Mouse (Mus musculus): ENCODE results near the gene Syngap1.

Gene Syngap1

DNA sequence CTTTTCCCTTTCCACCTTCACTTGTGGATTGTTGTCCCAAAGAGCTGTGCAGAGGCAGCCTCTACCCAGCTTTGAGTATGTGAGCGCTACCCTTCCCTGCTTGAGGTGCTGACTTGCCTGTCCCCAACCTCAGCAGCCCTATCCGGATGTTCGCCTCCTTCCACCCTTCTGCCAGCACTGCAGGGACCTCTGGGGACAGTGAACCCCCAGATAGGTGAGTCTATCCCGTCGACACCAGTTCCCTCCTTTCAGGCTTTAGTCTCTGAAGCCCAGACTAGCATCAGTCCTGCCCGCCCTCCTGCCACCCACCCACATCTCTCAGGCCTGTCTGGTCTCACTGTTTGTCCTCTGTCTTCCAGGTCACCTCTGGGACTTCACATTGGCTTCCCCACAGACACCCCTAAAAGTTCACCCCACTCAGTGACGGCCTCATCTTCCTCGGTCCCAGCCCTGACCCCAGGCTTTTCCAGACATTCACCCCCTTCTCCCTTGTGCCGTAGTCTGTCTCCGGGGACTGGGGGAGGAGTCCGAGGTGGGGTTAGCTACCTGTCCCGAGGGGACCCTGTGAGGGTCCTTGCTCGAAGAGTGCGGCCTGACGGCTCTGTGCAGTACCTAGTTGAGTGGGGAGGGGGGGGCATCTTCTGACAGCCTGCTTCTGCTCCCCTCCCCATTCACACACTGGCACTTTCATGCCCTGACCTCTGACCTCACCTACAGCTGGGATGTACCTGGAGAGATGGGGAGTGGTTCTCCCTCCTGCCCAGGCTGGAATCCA, 3.9 kb upstream of the Syngap1 start:
- DNase-seq (ENCODE audit: low spot score in 2 of 2), result no peak

DNA sequence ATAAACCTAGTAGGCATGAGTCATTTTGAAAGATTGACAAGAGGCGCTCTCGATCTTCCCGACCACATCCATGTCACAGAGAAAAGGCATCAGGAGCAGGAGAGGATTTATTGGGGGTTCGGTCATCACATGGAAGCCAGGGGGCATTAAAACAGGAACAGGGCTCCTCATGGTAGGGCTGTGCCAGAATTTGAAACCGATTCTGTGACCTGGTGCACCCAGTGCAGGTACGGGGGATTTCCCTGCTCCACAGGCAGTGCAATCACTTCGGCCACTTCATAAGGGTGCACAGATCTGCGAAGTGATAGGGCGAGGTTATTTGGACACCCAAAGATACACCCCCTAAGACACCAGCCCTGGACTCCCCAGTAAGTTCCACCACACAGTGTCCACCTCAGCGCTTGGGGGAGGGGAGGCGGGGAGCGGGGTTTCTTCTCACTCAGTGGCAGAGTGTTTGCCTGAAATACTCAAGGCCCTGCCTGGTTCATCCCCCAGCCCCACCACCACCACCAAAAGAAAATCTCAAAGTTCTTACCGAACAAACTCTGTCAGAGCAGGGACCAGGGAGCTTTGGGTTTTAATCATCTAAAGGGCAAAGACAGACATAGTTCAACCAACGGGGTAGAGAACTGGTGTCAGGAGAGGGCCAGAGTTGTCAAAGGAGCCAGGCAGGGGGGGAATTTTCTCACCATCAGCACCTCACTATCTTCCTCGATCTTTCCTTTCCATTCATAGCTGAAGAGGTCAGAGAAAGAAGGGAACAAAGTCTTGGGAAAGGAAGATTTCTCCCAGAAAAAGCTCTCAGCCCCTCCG, 3.0 kb upstream of the Syngap1 start:
- no peak for DNase-seq (ENCODE audit: low spot score in 2 of 2)

DNA sequence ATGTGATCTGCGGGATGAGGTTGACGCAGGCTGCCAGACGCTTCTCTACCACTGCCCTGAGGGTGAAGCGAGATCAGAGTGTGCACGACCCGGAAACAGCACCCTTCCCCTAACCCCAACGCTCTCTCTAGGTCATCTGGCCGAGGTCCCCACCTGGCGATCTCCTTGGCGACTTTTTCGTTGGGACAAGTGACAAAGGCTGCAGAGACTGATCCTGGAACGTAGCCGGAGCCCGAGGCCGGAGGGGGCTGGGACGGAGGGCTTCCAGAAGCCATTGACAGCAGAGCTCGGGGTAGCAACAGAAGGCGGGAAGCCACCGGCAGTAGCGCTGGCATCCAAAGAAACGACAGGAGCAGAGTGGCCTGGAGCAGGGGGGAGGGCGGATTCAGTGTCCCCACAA, 2.3 kb upstream of the Syngap1 start:
- no peak for DNase-seq (ENCODE audit: low spot score in 2 of 2)

DNA sequence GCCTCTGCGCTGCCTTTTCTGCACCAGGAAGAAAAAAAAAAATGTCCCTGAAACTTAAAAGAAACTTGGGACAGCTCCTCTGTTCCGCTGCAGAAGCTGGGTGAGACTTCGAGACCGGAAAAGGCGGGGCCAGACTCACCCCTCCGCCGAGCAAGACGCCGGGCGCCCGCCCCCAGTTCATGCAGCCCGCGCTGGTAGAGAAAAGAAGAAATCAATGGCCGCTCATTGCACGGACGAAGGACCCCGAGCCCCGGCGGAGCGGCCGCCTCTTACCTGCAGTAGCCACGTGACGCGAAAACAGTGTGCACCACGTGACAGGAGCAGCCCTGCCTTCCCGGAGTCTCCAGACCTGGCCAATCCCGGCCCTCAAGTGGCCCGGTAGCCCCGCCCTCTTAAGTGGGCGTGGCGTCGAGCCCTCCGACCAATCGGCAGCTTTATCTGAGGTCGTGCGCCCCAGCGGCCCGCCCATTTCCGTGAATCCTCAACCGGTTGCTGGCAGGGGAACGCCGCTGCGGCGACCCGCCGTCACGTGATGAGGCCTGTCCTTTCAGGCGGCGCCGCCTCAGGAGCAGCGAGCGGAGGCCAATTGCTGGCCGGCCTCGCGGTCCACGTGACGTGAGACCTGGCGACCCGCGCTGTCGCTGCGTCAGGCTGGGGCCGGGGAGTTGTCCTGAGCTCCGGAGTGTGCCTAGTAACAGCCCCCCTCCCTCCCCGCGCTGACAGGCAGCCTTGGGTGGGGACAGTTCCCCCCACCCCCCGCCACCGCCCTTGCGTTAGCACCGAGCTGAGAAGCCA, 1.7 kb upstream of the Syngap1 start, which contains the start of gene Cuta:
Gene Cuta (minus strand): TSS at position 392 of the 795 bp plus-strand sequence.
- DNase-seq (ENCODE audit: low spot score in 2 of 2), result peak; percentile 100

DNA sequence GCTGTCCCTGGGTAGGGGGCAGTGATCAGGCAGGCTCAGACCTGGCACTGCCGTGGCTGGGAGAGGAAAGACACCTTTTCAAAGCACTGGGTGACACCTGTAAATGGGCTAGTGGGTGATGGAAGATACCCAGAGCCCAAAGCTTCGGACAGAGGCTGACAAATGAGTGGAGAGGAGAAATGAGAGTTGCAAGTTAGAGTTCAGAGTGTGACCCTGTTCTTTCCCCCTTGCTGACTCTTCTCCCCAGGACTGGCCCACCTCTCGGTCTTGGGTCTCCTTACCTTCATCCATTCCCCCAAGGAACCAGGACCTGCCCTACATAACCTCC, 1.1 kb upstream of the Syngap1 start:
- no peak for DNase-seq (ENCODE audit: low spot score in 2 of 2)

DNA sequence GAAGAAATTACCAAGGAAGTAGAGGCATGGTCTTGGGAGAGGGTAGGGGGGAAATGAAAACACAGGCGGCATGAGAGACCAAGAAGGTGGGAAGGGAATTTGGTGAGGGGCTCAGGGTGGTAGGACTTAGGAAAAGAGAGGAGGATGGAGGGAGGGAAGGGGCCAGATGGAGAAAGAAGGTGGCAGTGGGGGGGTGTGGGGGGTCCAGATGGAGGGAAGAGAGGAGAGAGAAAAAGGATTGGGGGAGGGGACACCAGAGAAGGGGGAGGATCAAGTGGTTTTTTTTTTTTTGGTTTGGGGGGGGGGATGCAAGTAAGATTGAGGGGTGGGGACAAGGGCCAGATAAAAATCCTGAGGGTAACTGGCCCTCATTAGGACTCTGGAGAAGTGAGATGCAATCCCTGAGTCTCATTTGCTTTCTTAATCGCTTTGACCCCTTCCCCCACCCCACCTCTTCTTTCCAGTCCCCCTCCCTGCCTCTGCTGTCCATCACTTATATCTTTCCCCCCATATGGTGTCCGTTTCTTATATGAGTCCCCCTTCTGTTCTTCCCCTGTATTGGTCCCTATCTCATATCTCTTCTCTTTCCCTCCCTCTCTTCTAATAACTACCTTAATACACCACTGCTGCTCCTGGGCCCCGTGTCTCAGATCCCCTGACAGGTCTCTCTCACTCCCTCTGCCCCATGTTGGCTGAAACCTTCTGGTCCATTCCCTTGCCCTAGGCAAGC, 953 bp downstream of the Syngap1 start:
- no peak for DNase-seq (ENCODE audit: low spot score in 2 of 2)

DNA sequence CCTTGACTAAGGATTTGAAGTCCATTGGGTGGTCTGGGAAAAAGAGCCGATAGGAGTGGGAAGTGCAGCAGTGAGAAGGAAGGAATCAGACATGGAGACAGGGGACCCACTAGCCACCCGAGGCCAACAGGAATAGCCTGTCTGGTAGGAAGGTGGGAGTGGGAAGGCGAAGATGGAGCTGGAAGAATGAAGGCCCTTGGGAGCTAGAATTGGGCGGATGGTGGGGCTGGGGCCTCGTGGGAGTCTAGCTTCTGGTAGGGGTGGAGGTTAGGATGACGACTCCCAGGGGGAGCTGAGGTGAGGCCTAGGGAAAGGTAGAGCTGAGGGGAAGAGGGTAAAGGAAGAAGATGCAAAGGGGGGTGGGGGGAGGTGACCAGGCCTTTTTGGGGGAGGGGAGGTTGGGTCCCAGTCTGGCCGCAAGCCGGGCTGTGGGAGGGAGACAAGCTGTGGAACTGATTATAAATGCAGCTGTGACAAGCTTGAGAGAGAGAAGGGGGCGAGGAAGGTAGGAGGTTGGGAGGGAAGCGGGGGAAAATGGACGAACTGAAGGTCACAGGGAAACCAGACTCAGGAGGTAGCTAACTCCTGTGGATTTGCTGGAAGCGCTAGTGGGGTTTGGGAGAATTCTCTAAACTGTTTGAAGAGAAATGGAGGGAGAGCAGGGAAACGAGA, 4.9 kb downstream of the Syngap1 start:
- no peak for DNase-seq (ENCODE audit: low spot score in 2 of 2)

DNA sequence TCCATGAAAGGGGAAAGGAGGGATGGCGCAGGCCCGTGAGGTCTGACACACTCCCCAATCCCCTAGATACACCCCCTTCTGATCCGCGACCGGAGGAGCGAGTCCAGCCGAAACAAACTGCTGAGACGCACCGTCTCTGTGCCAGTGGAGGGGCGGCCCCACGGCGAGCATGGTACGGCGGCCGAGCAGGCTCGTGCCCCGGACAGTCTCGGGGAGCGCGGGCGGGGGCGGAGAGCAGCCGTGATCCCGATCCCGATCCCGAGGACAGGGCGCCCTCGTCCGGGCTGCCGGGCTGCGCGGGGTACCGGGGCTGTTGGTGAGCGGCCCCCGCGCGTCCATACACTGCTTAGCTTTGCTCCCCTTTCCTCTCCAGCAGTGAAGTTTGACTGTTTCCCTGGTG, 5.5 kb downstream of the Syngap1 start:
- peak; percentile 56 to 76 for DNase-seq (ENCODE audit: low spot score in 2 of 2)

DNA sequence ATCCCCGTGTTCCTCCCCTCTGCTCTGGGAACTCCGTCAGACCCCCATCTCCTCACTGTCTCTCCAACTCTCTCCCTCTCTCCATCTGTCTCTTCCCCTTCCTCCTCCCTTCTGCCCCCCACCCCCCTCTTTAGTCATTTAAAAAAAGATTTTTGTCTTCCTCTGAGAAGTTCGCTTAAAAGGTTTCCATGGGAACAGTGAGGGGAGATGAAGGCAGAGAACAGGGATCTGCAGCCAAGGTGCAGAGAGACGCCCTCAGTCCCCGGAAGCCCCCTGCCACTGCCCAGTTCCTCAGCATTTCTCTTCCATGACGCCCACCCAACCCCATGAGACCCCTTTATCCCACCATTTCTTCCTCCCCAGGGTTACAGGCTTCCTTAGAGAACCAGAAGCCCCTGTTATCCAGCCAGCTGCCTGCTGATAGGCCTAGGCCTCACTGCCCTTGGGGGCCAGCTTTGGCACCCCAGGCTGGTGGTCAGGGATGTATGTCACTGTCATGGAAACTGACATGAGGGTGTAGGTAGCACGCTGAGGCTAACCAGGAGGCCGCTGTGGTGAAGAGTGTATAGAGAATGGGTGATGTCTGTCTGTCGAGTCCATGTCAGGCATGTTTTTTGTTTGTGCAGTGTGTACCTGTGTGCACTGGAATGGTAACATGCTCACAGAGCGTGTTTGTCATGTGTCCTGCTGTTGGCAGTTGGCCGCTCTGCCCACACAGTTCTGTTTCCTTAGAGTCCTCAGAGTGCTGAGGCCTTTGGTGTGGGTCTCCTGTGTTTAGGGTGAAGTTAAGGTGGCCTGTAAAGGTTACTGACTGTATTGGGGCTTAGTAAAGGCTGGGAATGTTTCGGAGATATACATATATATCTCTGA, 6.4 kb downstream of the Syngap1 start:
- DNase-seq (ENCODE audit: low spot score in 2 of 2), result no peak

DNA sequence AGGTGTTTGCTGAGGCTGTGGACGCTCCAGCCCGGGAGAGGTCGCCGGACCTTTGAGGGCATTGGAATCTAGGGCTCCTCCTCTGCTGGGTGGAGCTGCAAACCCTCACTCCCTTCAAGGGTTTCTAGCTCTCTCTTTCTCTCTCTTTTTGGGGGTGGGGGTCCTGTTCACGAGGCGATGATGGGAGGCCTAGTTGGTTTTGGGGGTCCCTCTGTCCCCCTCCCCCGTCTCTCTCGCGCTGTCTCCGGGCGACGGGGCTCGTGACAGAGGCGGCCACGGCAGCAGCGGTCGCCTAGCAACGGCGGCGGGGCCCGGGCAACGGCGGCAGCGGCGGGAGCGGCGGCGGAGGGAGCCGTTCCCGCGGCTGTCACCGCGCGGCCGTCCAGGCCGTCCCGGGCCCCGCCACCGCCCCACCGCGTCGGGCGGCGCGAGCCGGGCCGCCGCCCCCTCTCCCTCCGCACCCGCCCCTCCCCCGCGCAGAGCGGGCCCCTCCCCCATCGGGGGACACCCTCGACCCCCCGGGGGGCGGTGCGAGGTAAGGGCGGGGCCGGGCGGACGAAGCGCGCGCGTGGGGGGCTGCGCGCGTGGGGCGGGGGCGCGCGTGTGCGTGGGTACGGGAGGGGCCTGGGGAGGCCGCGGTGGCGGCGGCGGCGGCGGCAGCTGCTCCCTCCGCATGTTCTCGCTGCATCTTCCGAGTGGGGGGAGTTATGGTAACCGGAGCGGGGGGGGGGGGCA, 7.4 kb downstream of the Syngap1 start:
- DNase-seq (ENCODE audit: low spot score in 2 of 2), result no peak

DNA sequence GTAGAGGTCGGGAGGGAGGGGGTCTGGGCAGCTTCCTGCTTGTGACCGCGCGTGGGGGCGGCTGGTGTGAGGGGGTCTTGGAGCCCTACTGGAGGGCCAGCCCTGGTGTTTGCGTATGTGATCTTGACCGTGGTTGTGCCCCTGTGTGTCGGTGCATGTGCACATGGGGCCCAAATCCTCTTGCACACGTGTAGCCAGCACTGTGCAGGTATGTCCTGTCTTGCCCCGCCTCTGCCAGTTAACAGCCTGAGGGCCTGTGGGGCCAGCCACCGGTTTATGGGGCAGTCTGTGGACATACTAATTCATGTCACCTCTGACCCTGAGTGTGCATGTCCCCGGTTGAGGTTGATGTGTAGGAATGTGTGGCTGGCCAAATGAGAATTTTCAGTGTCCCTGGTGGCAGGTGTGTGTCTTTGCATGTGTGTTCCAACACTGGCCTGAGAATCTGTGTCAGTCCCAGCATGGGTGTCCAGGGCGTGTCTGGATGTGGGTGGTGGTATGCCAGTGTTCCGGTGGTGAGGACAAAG, 8.1 kb downstream of the Syngap1 start:
- DNase-seq (ENCODE audit: low spot score in 2 of 2), result no peak

DNA sequence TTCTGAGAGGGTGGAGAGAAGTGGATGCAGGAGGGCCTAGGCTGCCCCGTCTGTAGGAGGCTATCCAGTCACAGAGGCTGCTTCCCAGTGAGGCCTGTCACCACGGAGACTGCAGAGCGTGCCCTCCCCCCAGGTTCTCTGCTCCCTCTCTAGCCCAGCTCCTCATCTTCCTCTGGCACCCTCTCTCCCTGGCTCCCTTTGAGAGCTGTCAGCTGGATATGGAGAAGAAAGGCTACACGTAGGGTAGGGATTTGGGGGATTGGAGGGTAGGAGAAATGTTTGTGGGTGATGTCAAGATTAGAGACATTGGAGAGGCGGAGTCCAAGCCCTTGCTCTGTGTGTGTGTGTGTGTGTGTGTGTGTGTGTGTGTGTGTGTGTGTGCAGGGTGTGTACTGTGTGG, 8.8 kb downstream of the Syngap1 start:
- no peak for DNase-seq (ENCODE audit: low spot score in 2 of 2)

DNA sequence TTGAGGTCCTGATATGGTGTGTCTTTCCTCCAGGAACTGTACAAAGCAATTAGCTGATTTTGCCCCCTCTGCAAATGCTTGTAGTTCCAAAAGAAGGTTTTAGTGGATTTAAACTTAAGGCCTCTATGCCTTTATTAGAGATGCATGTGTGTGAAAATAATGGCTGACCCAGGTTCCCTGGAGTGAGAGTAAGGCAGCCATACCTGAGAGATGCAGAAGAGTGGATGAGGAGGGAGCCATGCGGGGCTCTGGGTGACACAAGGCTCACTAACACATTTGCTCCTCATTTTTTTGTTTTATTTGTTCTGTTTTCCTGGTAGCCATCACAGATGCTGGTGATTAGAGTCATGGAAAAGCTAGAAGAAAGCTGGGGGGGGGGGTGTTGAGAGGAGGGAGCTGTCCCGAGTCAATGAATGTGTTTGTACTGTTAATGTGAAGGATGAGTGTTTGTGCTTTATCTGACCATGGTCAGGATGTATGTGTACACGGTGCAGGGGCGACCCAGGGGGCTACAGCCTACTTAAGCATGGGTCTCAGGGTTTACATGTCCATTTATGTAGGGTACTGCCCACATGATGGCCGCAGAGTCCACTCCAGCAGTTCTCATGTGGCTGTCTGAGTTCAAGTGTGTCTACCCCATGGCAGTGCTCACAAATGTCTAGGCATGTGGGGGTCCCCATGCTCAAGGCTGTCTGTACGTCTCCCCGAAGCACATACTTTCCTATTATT, 9.7 kb downstream of the Syngap1 start:
- no peak for DNase-seq (ENCODE audit: low spot score in 2 of 2)

DNA sequence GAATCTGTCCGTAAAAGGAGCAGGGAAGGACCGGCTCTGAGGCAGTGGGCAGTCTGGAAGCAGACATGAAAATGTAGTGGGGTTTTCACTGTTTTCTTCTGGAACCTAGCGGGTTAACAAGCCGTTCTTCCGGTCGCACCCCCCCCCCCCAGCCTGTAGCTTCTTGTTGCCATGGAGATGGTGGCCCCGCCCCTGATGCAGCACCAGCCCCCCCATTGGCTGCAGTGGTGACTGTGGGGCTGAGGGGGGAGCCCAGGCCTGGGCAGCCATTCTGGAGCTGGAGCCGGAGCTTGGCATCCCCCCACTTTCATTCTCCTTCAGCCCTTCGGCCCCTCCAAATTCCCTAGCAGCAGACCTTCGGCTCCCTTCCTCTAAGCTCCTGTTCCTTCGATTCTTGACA, 10.4 kb downstream of the Syngap1 start:
- DNase-seq (ENCODE audit: low spot score in 2 of 2), result peak; percentile 76 to 80

DNA sequence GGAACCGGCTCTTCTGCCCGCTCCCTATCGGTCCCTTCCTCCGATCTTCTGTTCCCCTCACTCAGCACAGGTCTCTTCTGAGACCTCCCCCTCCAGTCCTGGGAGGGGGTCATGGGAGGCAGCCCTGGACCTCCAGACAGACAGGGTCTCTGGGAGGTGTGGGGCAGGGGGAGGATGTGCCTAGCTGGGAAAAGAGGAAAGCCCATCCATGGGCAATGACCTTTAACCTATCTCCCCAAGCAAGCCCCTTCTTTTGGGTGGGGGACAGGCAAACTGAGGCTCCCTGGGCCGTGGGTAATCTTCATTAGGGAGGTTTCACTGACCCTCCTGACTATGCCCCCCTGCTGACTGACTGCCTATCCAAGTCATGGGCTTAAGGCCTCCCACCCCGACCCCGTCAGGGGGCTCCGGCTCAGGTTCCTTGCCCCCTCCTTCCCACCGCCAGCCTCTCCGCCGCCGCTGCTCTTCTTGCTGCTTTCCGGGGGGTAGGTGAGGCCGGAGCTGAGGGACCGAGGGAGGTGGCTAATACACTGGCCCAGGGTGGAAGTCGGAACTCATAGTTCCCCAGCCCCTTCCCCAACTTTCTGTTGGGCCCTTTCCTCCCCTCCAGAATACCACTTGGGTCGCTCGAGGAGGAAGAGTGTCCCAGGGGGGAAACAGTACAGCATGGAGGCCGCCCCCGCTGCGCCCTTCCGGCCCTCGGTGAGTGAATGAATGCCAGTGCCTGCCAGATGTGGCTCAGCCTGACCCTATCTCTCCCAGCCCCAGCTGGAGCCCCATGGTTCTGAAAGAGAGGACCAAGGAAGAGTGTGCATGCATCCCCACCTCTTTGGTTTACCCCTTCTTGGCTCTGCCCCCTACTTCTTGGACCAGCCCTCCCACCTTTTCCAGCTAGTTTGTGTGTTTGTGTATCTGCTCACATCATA, 11.2 kb downstream of the Syngap1 start:
- DNase-seq (ENCODE audit: low spot score in 2 of 2), result no peak

DNA sequence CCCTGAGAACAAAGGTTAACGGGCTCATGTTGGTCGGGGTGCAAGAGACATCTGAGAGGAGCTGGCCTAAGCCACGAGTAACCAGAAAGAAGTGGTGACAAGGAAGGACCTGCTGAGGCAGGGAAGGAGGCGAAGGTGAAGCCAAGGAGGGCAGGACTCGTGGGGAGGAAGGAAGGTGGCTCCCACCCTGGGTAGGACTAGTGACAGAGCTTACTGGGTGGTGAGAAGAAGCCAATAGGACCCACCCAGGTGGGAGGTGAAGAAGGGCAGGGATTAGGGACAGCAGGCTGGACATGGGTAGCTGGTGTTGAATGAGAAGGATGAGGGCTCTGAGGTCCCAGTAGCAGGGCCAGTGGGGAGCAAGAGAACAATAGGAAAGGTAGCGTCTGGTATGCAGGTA, 12.1 kb downstream of the Syngap1 start:
- no peak for DNase-seq (ENCODE audit: low spot score in 2 of 2)

DNA sequence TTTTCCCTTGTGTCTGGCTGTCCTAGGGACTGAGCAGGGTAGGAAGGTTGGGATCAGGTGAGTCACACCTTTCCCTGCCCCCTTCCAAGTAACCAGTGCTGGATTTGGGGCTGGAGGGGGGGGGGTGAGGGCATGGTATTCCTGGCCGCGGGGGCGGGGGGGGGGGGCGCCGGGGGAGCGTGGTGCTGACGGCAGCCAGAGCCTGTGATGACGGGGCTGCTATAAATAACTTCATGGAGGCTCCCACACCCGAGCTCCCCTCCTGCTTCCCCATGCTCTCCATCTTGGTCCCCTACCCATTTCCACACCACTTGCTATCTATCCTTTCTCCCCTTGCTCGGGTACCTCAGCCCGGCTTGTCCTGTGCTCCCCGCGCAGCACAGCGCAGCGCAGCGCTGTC, 12.7 kb downstream of the Syngap1 start:
- DNase-seq (ENCODE audit: low spot score in 2 of 2), result no peak
